Mouse (Mus musculus) hematopoietic stem cell, adult 5-6 weeks (primary cell): ENCODE data around the gene Jag2. TPM values are rescaled to one million over a fixed set of nuclear protein-coding genes. Genes with fewer than 3 reads are reported as not detected.

Source experiments
- ATAC-seq, 2 experiments: fragments of 125-278 bp in 1 of 2; replicated peaks in 1 of 2; 2 replicates each; pipeline ENCODE4 v1.8.0; 2016 to 2017; ENCODE audit warnings: inconsistent platforms in 2 of 2, mild to moderate bottlenecking in 2 of 2, moderate number of reproducible peaks in 2 of 2, low read depth in 1 of 2, moderate TSS enrichment in 1 of 2; ENCODE audit not compliant: low FRiP score in 2 of 2, poor library complexity in 2 of 2, severe bottlenecking in 2 of 2, insufficient read depth in 1 of 2, low TSS enrichment in 1 of 2
- total RNA-seq: library from RNA; stranded (forward); fragments of 172-1452, 232-1000 nt; gene quantifications from 2 replicates; pipeline ENCODE4 v1.2.3, GENCODE M21; 2017

Jag2 gene
- 17.8 and 28.7 TPM in 2 replicates for total RNA-seq

- ATAC-seq = no peak
Observed at GRCm38 (mm10) chr12:112929562-112930352, at the start of gene Jag2. Gene Jag2 (minus strand): TSS chr12:112929776.

GRCm38 (mm10) chr12:112977156-112977555 is 47.6 kb upstream of the Jag2 start:
- ATAC-seq = no peak

GRCm38 (mm10) chr12:112976371-112977073 is 46.9 kb upstream of the Jag2 start, which contains the start of gene Btbd6:
Gene Btbd6 (plus strand): TSS chr12:112976482.
- peak; percentile 82 to 89 for ATAC-seq

GRCm38 (mm10) chr12:112974736-112975135 is 45.2 kb upstream of the Jag2 start:
- ATAC-seq = no peak

- ATAC-seq = no peak
Observed at GRCm38 (mm10) chr12:112969616-112970015, 40.0 kb upstream of the Jag2 start.

GRCm38 (mm10) chr12:112968943-112969342 is 39.4 kb upstream of the Jag2 start:
- ATAC-seq = no peak

- ATAC-seq = no peak
Observed at GRCm38 (mm10) chr12:112965783-112966182, 36.2 kb upstream of the Jag2 start.

GRCm38 (mm10) chr12:112961872-112962271 is 32.3 kb upstream of the Jag2 start:
- ATAC-seq = no peak

- no peak for ATAC-seq
Observed at GRCm38 (mm10) chr12:112961428-112961827, 31.9 kb upstream of the Jag2 start.

GRCm38 (mm10) chr12:112959421-112959820 is 29.8 kb upstream of the Jag2 start:
- no peak for ATAC-seq

- ATAC-seq = no peak
Observed at GRCm38 (mm10) chr12:112958303-112958702, 28.7 kb upstream of the Jag2 start.

GRCm38 (mm10) chr12:112955800-112956199 is 26.2 kb upstream of the Jag2 start:
- peak; percentile 62; a peak in 3 of 4 replicates for ATAC-seq

GRCm38 (mm10) chr12:112952926-112953565 is 23.5 kb upstream of the Jag2 start:
- peak in 1 of 2 experiments; percentile 30; a peak in 1 of 4 replicates for ATAC-seq

GRCm38 (mm10) chr12:112952433-112952832 is 22.9 kb upstream of the Jag2 start:
- no peak for ATAC-seq

- ATAC-seq = no peak
Observed at GRCm38 (mm10) chr12:112951150-112951842, 21.7 kb upstream of the Jag2 start.

GRCm38 (mm10) chr12:112950761-112951129 is 21.2 kb upstream of the Jag2 start:
- ATAC-seq = no peak

- ATAC-seq = peak; percentile 50 to 68
Observed at GRCm38 (mm10) chr12:112950040-112950760, 20.6 kb upstream of the Jag2 start.
